Mouse (Mus musculus): Measurements from ENCODE around the gene Fmo6.

Fmo6 gene

DNA sequence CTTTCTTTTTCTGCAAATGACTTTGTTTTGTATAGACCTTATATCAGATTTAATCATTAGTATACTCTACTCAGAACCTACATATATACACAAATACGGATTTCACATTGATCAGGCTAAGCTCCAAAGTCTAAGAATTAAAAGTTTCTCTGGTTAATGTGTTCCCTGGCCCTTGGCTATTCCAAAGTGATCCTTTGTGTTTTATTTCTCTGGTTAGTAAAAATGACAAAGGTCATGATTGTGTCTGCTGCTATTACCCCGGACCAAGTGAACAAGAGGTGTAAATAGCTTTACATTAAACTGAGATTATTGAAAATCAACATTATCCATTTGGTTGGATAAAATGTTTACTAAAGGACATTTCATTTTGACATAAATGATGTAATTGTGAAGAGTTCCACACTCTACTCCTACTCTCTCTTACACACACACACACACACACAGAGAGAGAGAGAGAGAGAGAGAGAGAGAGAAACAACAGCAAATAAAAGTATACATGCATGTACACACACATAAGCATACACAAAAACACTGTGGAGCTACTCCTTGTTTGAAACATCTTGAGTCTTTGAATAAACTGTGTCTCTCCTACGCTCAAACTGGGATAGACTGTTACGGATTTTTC, 22.3 kb downstream of the Fmo6 start:
- intact Hi-C loops (cut with DNase I), result no loop called here

DNA sequence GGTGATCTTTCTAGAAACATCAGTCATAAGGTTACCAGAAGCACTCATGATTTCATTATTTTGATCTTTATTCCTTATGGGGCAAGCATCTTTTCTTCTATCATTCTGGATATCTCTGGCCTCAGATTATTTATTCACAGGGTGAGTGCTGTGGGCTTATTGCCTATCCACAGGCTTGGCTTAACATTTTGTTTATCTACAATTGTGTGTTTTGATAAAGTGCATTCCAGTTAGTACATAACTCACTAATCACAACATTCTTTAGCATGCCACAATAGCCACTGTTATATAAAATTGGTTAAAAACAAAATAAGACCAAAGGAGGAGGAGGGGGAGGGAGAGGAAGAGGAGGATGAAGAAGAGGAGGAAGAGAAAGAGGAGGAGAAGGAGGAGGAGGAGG, 25.2 kb downstream of the Fmo6 start:
- intact Hi-C loops (cut with DNase I), result no loop called here

DNA sequence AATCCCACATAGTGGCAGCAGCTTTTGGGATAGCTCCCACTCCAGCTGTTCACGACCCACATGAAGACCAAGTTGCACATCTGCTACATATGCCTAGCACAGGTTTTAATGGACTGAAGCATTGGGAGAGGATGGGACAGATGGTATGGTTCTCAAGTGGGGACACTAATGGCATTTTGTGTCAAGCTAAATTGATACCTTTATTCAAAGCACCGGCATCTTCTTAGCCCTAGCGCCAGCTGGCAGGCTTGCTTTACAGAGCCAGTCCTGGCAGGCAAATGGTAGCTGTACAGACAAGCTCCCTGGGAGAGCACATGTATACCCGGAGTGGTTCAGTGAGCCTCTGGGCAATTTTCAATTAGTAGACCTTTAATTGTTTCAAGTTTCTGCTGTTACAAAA, 35.4 kb downstream of the Fmo6 start:
- intact Hi-C loops (cut with DNase I), result no loop called here

DNA sequence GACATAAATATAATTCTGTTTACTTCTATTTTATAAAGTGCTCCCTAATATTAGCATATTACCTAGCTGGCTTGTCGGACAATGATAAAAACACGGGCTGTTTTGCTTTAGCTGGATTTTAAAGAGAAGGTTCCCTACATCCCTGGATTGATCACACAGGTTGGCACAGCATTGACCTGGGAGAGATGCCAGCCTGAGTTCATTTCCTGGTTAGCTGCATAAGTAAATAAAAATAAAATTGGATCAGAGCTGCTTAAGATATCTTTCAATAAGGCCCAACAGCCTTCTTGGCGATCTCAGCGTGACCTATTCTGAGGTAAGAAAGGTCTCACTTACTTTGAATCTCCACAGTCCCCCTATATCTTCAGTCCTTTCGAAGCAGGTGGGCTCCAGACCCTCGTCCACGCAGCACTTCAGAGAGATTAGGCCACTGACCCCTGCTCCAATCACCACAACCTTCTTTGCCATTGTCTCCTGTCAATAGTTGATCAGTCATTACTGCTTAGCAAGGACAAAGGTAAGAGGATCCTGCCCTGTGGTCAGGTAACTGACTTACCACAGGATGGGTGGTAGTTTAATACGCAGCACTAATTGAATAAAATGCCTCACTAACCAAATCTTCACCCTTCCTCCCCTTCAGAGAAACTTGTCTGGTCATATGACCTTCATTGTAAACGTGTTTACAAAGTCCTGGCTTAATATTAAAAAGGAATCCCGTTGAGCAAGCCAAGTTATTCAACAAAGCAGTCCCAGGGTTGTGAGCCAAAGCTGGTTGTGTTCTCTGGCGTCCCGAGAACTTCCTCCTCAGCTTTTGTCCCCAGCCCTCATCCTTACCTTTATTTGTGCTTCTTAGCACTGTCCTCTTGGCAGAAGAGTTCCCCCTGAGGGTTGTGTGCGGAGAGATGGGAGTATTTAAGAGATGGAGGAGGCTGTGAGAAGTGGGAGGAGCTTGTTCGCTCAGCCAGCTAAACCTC, 39.2 kb downstream of the Fmo6 start, which contains the start of gene Fmo2:
Gene Fmo2, minus strand, starts transcription at position 889 of the 974 bp plus-strand sequence.
- intact Hi-C loops (cut with DNase I), result loop anchor here (5.0 kb wide), 2 partner anchors 159 to 174 kb away; no protein-coding TSS in a partner anchor

DNA sequence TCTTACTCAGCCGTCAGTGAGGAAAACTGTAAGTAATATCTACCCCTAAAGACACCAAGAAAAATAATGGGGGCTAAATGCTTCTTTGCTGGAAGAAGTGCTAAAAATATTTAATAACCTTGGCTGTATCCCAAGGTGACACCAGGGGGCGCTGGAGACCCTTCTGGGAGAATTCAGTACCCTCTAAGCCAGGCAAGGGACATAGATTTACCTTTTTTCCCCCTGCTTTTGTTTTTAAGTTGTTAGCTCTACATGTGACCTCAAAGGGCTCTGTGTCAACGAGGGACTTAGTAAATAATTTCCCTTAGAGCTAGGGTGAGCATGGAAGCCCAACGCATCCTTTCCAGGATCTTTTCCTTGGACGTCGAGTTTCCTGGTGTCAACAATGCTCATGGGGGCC, 41.4 kb downstream of the Fmo6 start:
- intact Hi-C loops (cut with DNase I), result loop anchor here (5.0 kb wide), 2 partner anchors 161 to 176 kb away; no protein-coding TSS in a partner anchor

DNA sequence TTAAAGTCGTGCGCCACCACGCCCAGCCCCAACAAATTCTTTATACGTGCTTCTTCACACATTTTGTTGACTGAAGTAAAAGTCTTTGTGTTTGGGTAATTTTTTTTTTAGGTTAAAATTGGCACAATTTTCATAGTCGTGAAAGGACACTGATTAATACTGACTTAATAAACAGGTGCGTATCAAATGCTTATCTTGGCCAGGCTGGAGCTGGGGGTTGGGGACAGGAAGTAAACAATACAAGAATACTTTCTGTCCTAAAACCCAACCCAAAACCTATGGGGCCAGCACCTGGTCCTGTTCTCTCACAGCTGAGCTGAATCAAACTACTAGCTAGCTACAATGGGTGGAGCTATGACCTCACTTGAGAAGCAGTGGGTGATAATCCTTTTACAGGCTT, 44.3 kb downstream of the Fmo6 start:
- intact Hi-C loops (cut with DNase I), result no loop called here

DNA sequence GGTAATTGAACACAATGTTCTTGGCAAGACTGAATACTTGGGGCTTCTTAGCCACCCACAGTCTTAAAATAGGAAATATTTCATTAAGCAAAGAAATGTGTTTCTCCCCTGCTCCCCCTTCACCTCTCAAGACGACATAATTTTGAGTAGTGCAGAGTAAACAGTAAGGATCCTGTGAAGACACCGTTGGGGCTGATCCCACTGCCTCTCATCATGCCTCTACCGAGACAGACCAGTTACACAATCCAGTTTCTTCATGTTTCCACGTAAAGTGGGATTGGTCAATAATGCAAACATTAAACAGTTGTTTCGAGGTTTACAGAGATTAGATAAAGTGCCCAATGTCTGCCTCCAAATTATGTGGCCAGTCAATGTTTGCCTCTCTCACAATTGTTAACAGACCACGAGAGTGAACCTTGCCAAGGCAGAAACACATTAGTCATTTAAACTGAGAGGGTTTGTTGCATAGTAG, 45.3 kb downstream of the Fmo6 start:
- intact Hi-C loops (cut with DNase I), result no loop called here

DNA sequence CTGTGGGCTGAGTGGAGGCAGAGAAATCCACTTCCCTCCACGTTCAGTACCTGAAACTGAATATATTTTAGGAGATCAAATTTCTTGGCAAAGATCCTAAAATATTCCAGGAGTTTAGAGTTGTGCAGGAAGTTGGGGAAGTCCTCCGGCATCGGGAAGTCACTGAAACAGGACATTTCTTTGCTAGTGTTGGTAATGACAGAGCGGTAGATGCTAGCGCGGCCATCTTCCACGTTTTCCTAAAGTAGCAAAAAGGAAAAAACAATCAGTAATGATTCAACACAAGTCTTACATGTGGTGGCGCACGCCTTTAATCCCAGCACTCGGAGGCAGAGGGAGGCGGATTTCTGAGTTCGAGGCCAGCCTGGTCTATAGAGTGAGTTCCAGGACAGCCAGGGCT, 48.7 kb downstream of the Fmo6 start:
- intact Hi-C loops (cut with DNase I), result no loop called here

DNA sequence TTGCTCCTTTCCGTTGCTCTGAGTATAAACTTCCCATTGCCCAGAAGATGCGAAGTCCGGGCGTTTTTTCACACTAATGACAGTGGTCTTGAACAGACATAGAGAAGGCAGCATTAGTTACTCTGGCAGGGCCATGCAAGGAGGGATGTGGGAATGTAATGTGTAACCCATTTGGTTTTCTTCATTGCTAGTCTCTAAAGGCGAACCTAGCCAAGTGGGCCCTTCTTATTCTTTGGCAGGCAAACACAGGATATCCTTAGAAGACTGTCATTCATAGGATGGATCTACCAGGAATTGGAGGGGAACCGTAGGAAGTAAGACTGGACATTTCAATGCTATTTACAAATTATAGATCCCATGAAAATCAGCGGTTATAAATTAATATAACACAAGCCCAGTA, 49.7 kb downstream of the Fmo6 start:
- intact Hi-C loops (cut with DNase I), result no loop called here

DNA sequence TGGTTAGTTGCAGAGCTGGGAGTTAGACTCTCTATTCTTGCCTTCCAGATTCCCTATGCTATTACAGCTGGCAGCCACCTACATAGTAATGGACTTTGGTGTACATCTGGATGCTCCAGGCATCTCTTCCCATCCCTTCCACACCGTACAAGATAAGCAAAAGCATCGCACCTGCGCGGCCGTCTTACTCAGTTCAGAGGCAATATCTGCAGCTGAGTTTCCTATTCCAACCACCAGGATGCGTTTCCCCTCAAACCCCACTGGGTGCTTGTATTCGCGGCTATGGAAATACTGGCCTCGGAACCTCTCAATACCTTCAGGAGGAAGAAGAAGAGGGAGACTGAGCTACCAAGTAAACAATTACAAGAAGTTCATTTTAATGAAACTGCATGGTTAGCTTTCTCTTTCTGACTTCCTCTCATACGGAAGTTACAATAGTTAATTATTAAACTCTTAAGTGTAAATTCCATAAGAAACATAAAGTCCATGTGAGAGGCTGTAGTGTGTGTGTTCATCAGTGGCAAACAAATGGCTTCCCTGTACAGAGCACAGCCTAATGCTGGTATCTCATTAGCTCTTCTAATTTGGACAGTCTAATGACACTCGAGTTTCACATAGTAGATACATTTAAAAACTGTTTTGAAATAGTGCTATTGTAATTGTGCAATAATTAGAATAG, 51.0 kb downstream of the Fmo6 start:
- intact Hi-C loops (cut with DNase I), result no loop called here

DNA sequence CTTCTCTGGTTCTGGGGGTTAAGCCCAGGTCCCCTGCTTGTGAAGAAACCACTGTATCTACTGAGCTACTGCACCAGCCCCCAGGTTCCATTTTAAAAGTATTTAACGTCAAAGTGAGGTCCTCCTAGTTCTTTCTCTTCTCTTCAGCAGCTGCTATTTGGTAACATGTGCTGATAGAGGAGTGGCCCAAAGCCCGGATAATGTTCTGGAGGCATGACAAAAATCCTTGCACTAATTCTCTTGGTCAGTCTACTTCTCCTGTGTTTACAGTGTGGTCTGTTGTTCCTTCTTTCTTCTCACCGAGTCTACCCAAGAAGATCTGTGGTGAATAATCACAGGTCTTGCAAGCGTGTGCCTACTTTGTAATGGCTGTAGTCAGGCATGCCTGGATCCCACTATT, 54.6 kb downstream of the Fmo6 start:
- intact Hi-C loops (cut with DNase I), result no loop called here

DNA sequence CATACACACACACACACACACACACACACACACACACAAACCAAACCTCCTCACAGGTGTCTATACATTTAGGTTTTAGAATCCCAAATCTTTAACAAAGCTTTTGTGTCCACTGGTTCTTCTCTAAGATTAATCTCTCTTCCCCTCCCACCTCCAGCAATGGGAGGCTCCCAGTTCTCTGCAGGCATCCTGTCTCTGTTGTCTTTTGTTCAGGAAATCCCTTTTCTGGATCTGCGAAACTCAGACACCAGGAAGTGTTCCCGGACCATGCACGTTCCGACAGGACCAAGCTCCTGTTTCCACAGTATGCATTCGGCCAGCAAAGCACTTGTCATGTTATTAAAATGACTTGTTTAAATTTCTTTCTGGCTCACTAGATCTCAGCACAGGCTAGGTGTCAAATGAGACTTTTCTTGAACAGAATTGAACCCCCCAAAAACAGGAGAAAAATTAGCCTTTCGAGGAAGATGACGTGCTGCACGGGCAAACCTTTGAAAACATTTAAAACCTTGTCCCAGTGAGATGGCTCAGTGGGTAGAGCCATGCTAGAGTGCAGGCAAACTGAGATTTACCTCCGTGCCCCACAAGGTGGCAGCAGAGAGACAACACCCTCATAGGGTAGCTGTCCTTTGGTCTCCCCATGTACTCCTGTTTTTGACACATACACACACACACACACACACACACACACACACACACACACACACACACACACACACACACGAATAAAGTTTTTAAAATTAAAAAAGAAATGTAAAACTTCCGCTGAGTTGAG, 57.5 kb downstream of the Fmo6 start:
- intact Hi-C loops (cut with DNase I), result no loop called here

DNA sequence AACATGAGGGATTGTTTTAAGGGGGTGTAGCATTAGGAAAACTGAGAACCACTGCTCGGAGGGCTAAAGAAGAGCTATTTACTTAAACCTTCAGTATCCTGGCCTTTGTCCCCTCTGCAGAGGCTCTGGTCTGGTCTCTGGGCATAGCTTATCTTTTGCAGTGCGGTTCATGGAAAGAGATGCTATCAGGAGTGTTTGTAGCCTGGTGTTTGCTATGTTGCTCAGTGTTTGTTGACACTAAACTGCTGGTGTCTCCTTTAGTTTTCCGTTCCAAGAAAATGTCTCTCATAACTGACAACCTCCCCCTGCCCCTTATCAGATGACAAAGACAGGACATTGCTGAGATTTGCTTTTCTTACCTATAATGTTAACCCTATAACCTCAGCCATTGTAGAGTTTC, 62.2 kb downstream of the Fmo6 start:
- intact Hi-C loops (cut with DNase I), result no loop called here

DNA sequence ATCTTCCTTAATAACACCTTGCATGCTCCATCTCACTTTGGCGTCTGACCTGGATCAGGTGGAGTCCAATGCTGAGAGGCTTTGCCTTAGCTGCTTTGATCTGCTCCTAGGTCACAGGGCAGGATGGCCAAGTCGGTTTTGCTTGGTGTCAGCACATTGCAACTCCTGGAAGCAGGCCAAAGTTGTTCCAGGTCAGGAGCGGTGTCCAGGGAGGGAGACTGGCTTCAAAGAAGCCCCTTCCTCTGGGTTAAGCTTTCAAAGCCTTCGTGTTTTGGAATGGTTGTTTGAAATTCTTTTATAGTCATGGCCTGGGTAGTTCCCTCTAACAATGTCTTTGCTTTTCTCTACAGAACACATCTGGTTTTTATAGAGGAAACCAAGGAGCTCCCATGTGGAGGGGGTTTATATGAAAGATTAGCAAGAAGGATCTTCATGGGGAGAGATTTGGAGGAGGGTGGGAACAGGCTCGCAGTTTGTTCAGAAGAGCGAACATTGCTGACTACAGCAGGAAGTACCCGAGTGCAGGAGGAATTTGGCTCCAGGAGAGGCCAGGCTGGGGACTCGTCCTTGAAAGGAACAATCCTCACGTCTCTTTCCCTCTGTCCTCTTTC, 65.5 kb downstream of the Fmo6 start:
- intact Hi-C loops (cut with DNase I), result no loop called here

DNA sequence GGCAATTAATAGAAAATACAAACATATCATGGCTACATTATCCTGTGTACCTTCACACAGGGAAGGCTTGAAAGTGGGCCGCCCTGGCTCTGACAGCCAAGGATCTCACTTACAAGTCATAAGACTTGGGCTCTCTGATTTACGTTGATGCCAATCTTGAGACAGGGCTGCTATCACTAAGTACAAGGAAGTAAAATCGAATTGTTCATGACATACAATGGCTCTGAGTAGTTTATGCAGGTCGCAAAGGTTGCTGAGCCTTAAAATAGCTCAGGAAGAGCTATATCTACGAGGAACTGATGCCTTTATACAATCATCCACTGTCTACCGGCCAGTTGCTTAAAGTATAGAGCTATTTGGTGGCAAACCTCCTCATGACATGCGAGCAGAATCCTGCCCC, 66.3 kb downstream of the Fmo6 start:
- intact Hi-C loops (cut with DNase I), result no loop called here

DNA sequence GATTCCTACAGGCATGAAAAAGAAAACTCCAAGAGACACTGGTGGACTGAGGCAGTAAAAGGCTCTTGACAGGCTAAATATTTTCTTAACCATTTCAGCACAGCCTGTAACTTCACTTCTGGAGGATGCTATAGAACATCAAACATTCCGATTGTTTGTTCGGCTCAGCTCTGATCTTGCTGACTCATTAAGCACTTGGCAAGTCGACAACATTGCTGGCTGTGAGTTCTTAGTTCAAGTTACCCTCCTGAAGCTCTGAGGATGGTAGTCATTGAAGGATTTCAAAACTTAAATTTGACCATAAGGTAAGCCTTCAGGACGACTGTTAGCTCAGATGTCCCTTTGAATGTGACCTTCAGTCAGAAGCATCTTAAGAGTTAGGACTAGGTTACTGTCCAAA, 69.9 kb downstream of the Fmo6 start:
- intact Hi-C loops (cut with DNase I), result no loop called here

Measured in adrenal gland (tissue).